Mouse (Mus musculus): Measurements from ENCODE around the gene Gm11444.

The Gm11444 gene

DNA sequence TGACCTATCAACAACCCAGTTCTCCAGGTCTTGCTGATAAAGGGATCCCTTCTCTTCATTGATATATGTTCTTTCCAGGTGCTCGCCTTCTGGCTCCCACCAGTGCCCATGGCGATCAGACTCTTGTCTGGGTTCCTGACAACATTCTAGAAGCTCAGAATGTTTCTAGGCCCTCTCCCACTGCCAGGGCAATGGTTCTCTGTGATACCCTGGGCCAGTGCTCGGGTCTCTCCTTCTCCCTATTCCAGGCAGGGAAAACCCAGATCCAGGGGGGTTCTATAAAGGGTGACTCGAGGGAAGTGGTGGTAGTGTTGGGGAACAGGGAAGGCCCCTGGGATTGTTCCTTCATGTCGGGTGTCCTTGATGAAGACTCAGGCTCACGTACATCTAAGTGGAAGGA, at the start of gene Gm11444:
TSS of gene Gm11444 (minus strand) at position 101 of the 400 bp plus-strand sequence.
- no peak for DNase-seq (ENCODE audit: low read depth in 1 of 2, low spot score in 2 of 2)

DNA sequence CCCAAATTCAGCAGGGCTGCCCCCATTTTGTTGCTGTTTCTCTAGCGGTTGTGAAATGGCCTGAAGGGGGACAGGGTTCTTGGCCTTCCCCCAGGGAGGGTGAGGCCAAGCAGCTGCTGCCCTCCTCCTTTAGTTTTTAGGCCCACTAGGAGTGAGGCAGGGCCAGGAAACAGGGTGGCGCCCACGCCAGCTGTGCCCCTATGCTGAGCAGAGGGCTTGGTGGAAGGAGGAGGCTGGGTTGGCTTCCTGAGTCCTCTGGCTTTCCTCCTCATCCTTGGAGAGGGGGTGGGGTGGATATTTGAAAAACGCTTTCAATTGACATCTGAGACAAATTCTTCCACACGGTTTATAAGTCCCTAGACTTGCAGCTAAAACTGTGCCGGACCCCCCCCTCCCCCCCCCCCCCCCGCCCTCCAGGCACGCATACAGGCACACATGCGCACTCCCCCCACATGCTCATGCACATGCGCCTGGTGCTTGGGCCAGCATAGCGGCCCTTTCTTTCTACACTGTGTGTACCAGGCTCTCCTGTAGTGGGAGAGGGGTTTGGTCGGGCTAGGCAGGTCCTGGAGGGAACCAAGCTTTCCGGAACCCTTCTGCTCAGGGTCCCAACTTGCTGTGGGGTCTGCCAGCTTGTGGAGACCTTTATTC, 46.3 kb upstream of the Gm11444 start:
- DNase-seq (ENCODE audit: low read depth in 1 of 2, low spot score in 2 of 2): no peak

DNA sequence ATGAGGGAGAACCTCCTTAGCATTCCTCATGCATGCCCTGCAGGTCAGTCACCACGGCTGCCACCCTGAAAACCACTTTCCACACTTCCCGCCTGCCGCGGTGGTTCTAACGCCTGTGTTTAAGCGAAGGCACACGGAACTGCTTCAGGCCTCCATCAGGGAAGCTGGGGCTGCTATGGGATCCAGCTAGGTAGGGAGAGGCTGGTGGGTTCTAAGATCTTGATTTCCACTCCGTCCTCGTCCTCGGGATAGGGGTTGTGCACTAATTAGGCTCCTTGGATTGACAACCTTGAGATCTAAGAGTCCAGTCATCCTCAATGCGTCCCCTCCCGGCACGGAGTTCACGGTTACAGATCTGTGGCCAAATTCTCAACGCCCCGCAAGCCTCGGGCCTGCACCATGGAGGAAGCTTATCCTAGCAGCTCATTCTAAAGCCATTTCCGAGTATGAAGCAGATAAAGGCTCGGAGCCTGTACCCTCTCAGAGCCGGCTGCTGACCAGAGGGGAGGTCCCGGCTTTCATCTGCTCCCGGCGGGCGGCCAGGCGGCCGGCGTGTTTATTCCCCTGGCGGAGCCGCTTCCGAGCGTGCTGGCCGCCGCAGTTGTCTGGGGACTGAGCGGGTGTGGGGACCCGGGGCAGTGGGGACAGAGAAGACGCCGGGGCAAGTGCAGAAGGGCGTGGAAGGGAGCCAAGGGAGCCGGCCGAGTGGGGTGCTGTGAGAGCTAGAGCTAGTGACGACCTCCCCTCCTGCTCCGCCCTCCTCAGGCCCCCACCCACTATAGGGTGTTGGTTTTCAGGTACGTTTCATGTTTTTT, 44.8 kb upstream of the Gm11444 start:
- no peak for DNase-seq (ENCODE audit: low read depth in 1 of 2, low spot score in 2 of 2)

DNA sequence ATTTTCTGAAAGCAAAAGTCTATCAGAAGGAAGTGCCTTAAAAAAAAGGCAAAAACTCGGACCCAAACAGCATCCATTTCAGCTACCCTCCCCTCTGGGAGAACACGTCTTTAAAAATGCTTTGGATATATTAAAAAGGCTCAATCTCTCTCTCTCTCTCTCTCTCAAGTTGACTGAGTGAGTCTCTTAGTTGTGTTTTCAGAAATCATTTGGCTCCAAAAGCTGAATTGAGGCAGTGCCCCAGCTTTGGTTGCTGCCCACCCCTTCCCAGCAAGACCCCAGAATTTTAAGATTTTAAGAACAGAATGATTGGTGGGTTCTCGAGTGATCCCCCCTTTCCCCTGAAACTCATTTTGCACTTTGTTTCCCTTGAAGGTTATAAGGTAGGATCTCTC, 44.0 kb upstream of the Gm11444 start:
- DNase-seq (ENCODE audit: low read depth in 1 of 2, low spot score in 2 of 2): no peak

DNA sequence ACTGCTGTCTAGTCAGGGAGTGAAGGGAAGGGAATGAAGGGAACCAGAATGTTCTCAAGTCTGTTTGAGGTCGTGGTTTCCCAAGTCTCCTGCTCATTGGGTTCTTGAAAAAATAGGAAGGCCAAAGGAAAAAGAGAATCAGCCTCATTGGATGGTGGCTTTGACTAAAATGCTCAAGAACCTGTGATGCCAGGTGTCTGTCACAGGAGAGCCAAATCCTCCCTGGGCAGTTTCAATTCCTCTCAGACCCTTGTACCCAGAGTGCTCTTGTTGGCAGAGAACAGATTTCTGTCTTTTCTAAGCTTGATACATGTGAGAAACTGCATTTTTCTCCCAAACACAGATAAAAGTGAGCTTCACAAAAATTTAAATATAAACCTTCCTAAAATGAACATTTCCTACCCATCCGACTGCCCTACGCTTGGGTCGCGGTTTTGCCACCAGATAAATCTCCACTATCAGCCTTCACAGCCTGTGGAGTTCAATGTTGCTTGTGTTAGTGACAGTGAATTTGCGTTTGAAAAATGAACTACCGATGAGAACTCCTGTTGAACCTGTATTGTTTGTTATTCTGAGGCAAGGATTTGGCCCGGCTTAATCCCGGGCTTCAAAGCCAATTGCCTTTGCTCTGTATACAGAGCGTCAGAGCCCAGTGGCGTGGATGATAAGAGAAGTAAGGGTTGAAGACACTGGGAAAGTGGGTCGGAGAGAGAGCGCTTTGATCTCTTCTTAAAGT, 43.4 kb upstream of the Gm11444 start:
- DNase-seq (ENCODE audit: low read depth in 1 of 2, low spot score in 2 of 2): no peak

DNA sequence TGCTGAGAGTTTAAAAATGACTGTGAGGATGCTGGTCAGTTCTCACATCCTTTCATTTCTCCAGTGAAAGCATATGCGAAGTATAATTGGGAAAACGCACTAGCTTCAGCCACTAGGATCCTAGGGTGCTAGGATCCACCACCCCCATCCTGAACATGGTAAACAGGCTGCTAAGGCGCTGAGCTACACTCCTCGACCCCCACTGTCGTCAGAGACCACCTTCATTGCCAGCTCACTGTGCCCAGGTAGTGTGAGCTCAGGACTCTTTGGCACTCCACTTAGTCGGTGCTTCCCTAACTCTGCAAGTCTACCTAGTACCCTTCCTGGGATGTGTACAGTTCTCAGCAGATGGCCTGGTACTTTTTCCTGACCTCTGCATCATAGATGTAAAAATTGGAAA, 42.6 kb upstream of the Gm11444 start:
- DNase-seq (ENCODE audit: low read depth in 1 of 2, low spot score in 2 of 2): no peak

DNA sequence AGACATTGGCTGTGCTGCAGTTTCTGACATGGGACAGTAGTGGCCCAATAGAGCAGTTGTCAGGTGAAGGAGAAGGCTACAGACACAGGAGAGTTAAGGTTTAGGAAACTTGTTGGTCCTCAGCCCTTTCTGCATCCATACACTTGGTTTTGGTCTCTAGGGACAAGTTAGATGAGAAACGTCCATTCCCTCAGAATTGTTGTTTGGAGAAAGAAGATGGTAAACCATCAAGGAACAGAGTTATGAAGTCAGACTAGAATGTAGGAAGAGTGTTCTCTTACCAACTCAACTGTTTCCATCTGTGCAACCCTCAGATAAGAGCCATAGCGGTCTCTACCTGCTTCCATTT, 41.5 kb upstream of the Gm11444 start:
- DNase-seq (ENCODE audit: low read depth in 1 of 2, low spot score in 2 of 2): no peak

DNA sequence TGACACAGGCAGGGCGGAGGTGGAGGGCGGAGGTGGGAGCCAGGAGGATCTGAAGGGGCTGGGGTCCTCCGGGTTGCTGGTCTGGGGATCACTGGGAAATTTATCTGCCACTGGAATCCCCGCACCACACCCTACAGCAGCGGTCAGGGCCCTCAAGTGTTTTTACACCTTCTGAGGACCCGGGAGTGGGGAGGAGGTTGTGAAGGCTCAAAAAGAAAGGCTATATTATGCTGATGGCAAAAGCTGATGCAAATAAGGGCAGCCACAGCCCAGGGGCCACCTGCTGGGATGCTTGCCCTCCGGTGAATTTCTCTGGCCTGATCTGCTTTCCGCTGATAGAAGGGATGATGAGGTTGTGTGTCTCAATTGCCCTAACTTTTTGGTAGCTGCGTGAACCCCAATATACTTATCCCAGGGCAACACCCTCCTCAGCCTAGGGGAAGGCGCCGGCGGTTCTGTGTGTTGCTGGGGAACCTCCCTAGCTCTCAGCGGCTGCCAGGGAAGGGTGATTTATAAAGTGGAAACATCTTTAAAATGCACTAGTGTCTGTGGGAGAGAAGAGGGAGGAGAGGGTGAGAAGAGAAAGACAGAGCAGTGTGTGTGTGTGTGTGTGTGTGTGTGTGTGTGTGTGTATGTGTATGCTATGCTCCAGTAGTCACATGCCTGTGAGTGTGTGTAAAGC, 41.0 kb upstream of the Gm11444 start:
- DNase-seq (ENCODE audit: low read depth in 1 of 2, low spot score in 2 of 2): no peak

DNA sequence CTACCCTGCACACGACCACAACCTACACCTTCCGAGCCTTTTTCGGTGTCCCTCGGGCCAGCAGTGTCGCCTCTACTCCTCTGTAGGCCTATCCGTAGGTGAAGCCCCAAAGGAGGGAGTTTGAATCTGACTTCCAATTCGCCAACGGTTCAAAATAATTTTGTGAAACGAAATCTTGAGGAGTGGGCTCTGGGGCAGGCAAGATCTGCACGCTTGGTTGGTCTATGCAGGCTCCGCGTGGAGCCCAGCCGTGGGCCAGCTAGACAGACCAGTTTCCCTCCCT, 40.4 kb upstream of the Gm11444 start:
- DNase-seq (ENCODE audit: low read depth in 1 of 2, low spot score in 2 of 2): no peak

DNA sequence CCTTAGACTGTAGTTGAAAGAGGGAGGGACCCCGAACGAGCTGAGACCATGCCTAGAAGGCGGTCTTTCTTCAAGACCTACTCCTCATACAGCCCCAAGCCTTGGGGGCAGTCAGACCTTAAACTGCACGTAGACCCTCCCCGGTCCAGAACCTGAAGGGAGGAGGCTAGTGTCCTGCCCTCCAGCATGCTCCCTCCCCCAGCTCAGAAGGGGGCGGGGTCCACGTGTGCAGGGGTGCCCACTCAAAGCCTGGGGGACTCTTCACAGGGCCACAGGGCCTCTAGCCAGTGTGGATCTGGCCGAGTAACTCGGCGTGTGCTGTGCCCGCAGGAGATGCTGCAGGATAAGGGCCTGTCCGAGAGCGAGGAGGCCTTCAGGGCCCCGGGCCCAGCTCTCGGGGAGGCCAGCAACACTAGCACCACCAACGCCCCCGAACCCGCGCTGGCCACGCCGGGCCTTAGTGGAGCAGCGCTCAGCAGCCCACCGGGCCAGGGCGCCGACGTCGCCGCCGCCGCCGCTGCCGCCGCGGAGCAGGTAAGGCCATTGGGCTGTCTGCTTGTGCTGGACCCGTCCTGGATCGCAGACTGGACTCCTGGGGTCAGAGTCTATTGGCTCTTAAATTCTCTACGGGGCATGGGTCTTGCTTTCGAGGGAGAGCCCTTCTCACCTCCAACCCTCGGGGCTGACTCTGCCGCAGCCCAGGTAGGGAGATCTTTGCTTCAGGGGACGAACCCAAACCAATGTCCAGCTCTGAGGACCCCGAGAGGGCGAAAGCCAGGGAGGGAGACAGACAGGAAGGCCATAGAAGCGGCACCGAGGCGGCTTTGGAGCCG, 39.8 kb upstream of the Gm11444 start:
- no peak for DNase-seq (ENCODE audit: low read depth in 1 of 2, low spot score in 2 of 2)

DNA sequence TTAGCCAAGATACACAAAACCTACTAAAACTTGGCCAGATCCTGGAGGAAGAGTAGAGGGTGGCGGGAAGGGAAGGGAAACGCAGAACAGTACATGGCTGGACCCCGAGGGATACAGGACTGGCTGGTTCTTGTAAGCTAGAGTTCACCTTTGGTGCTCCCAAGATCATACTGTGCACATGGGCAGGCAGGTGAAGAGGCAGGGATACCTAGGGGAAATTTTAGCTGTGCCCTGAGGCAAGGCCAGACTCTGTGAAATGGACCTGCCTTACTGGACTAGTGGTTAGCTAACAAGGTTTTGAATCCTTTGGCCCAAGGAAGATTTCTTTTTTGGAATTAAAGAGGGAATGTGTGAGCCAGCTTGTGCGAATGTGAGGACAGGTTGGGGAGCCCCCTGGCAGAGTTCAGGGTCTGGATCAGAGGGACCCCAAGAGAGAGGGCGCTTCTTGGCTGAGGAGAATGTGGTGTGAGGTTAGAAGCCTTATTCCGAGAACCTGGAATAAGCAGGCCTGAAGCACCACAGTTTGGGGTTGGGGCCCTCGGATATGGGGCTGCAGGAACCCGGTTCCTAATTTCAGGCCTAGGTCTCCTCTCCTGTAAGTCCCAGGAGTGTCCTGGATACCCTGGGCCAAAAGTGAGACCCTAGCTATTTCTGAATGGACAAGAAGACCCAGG, 39.1 kb upstream of the Gm11444 start:
- DNase-seq (ENCODE audit: low read depth in 1 of 2, low spot score in 2 of 2): no peak

DNA sequence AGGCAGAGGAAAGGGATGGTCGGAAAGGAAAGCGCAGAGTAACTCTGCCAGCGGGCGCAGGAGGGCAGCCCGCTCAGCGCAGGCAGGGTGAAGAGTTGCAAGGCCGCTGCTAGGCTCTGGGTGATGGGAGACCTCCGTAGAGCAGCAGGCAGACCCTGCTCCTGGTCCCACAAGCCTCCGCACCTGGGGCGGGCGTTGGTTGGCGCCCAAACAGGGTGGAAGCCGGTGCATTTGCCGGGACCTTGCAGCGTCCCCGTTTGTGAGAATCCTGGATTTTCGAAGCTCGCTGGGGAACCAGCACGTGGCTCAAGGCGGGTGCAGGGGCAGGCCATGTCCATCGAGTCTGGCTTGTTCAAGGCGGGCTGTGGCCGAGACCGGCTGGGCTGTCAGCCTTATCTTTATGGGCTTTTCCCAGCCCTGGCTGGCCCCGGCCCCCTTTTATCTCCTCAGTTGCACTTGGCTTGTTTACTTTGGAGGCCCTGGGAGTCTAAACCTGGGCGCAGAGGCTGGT, 38.4 kb upstream of the Gm11444 start:
- no peak for DNase-seq (ENCODE audit: low read depth in 1 of 2, low spot score in 2 of 2)

DNA sequence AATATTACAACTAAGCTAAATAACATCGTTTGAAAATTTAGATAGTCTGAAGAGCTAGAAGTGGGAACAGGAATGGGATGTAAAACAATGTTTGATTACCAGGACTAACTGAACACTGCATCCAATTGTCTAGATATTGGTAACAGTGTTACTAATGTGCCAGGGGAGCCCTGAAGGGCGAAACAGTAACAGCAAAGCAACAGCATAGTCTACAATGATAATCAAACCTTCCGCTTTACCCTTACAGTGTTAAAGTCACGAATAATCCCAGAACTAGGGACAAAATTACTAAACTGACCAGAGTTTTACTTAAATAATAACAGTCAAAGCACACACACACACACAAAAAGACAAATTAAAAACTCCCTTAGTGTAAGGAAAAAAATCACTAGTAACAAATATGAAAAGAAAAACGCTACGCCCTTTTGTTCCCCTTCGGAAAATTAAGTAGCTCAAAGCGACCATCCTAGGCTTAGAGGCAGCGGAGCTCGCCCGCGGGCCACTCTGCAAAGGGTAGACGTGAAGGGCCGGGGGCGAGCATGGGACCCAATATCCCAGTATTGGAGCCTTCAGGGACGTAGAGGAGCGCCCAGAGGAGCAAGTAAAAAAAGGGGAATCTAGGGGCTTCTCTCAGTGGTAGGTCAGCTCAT, 37.8 kb upstream of the Gm11444 start:
- no peak for DNase-seq (ENCODE audit: low read depth in 1 of 2, low spot score in 2 of 2)

DNA sequence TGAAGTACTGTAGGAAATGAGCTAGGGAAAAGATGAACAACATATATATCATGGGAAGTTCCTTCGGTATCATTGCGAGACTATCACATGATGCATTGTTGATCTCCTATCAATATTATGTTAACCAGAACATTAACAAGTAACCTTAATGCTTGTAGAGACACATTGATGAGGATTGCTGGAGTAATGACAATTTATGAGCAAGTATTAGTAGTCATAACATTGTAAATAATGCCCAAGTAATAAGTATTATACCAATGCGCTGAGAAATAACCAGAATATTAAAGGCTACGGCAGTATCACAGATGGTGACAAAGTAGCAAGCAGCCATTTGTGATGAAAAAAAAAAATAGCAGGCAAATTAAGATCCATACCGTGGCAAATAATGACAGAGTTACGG, 37.1 kb upstream of the Gm11444 start:
- no peak for DNase-seq (ENCODE audit: low read depth in 1 of 2, low spot score in 2 of 2)

DNA sequence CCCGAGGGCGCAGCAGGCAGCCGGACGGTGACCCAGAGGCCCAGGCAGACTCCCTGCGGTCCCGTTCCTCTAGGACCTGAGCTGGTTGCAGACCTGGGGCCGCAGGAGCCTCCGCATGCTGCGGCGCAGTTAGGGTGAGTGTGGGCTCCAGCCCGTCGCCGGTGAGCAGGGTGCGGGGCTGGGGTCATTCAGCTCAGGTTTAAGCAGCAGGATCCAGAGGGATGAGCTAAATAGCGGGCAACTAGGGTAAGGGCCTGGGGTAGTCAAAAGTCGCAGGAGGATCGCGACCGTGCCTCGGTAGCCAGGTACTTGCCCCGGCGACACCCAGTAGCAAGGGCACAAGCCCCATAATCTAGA, 36.3 kb upstream of the Gm11444 start:
- DNase-seq (ENCODE audit: low read depth in 1 of 2, low spot score in 2 of 2): no peak

DNA sequence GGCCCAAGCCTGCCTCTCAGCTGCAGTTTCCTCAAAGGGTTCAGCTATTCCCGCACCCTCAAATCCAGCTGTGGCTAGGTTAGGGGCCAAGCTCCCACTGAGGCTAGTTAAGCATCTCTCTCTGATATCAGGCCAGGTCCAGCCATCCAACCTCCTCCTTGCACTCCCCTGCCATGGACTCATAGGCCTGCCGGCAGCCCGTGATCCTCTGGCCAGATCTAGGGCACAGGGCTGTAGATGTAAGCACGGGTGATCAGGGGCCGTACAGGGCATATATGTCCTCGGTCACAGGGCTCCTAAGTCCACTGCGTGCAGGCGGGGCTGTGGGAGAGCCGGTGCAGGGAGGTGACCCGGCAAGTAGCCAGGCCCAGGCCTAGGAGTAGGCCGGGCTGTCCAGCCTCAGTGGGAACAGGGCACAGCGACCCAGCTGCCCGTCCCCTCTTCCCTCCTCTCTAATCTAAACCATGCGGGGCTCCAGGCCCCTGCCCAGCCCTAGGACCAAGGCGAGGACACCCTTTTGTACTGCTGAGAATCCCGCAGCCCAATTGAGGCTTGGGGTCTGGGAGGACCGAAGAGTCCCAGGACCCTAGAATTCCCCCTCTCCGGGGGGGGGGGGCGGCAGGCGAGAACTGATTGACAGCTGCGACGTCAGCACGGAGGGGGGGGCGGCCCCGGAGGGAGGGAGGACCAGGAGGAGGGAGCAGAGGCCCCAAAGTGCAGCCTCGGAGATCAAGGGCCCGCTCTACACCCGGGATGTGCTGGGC, 35.7 kb upstream of the Gm11444 start, which contains the start of gene Tbx4:
TSS of gene Tbx4 (plus strand) at position 758 of the 764 bp plus-strand sequence.
- no peak for DNase-seq (ENCODE audit: low read depth in 1 of 2, low spot score in 2 of 2)

DNA sequence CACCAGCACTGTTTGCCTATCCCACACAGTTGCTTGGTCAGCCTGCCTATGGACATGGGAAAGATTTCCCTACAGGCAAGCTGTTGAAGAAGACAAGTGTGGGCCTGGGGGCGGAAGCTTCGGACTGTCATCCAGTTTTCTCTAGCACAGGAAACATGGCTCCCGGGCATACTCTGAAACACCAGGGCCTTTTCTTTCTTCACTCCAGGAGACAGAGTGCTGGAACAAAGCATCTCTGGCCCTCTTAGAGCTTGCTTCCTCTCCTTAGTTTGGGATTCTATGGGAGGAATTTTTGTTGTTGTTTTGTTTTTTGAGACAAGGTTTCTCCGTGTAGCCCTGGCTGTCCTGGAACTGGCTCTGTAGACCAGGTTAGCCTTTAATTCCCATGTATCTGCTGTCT, 34.4 kb upstream of the Gm11444 start:
- DNase-seq (ENCODE audit: low read depth in 1 of 2, low spot score in 2 of 2): no peak

DNA sequence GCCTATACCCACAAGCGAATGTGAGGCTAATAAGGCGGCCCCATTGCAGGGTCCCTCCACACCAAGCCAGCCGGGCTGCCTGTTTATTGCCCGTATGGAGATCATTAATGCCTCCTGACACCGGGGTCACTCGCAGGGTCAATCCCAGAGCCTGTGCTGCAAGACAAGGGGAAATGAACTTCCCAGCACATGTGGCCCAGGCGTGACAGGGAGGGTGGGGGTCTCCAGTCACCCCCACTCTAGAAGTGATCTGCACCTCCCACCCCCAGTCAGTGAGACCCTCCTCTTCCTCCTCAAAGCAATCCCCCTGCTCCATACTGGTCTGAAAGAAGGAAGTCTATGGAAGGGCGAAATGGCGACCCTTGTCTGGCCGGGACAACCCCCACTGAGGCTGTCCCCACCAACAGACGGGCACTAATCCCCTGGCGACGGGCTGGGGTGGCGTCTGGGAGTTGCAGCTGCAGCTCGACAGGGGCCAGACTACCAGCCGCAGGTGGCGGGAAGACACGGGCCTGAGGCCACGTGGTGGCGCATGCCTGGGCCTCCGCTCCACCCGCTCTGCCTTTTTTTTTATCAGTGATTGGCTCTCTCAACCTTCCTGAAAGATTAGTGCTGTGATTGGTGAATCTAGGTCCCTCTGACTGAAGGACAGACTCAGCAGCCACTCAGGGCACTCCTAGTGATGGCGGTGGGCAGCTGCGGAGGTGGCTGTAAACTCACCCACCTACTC, 26.1 kb upstream of the Gm11444 start:
- no peak for DNase-seq (ENCODE audit: low read depth in 1 of 2, low spot score in 2 of 2)
